Mouse (Mus musculus) adrenal gland, postnatal 14 days (tissue): ENCODE measurements at regions not wholly inside any gene's neighbourhood (a gene's known extent, or its start where the extent isn't known, plus 50 kb on each side); places are given as distances from the start of the nearest gene placed in this dataset.
"Not testable (repeated sequence)": the region's sequence is repeated elsewhere in the genome, so short reads cannot be mapped to it uniquely, and the experiment has no call there.

Source experiments
- DNase-seq: peaks from one replicate; pipeline ENCODE4 v3.0.0; 2021; ENCODE audit warnings: mixed read lengths

DNA sequence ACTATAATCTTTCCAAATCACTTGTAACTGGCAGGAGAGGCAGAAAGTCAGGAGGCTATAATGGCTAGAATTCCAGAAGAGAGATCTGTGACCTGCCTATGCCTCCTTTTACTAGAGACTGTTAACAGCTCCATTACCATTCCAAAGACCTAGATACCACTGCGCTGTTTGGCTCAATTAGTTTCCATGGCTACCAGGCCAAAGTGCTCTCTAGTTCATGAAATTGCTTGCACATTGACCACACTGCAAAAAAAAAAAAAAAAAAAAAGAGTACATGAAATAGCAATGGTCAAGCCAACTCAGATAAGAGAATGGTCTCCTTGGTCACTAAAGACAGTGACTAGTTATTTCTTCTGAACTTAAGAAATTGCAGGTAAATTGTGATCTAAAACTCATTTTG, 366.5 kb upstream of the Grid2 start:
- DNase-seq = no peak

DNA sequence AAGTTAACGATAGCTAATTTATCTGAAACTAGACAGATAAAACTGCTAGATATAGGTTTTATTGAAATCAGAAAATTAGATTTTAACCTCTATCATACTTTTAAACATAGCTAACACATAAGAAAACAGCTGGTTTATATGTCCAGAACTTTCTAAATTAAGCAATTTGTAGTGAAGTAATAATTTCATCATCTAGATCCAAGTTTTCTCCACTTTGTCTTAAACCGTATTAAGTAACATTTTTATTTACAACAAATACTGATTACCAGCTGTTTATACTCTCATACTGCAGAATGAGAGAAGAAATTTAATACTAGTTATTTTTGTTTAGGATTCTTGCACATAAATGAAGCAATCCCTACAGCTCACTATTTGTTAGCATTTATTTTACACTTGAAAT, 342.9 kb upstream of the Grid2 start:
- DNase-seq = no peak

DNA sequence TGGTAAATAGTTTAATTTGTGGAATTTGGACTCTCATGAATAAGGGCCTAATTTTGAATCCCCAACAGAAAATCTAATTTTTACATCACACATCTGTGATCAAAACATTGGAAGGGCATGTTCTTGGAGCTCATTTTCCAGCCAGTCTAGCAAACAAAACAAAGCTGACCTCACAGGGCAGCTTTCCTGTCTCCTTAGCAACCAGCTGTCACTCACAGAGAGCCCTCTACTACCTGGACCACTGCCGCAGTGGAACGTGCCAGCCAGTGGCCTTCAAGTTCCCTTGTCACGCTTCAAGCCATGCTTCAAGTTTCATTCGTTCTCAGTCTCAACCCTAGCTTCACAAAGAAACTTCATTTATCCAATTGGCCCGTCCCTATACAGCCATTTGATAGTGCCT, 338.6 kb upstream of the Grid2 start:
- not testable (repeated sequence) for DNase-seq

DNA sequence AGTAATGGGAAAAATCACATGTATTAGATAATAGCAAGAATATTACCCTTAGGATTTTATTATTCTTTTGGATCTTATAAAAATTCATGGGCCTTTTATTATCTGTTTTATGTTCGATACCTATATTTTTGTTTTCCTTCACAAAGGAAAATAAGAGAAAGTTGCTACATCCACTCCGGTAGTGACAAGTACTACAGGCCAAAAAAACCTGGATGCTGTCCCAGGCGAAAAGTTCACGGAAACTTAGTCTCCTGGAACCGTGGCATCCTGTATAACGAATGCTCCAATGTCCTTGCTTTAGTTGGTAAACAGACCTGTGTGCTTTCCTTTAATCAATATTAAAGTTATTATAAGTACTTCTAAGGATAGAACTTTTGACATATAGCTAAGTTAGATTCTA, 337.7 kb upstream of the Grid2 start:
- DNase-seq = peak; percentile 7

DNA sequence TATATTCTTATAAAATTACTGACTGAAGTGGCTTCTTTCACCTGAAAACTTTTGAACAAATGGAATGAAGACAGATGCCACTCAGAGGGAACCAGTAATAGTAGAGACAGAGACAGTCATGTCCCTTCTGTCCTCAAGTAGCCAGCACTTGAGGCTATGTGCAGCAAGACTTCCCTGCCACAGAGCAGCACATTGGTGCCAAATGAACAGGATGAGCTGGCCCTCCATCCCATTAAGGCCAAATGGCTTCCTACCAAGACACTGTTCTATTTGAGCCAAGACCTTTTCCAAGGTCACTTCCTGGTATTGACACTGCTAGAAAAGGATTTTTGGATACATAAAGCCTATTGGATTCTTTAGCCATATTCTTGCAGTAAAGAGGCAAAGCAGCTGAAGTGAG, 336.6 kb upstream of the Grid2 start:
- no peak for DNase-seq
